Comparison of ENCODE assay signal across 11 mouse cellular contexts in the genomic region with DNA sequence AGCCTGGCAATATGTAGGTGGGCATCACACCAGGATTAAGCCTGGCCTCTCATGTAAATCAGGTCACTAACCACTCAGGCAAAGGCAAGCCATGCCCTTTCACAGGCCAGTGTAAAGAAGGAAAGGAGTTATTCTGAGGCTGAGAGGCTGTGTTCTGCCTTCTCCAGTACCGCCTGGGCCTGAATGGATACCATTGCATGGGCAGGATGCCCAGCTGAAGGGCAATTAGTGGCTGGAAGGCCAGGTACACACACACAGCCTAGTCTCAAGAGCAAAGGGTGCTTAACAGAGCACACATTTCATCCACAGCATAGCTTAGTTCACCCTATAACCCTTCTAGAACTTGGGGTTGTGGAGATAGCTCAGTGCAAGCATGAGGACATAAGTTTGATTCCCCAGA. TPM values are rescaled to one million over a fixed set of nuclear protein-coding genes. Genes with fewer than 3 reads are reported as not detected.
DNase-seq lines count a peak whose midpoint lies in the region; ATAC-seq lines count a peak whose summit lies in the region.
"Had no signal": no experiment of that assay in that cellular context is flagged by ENCODE, and none has a peak within 500 bp of the region (broad histone marks: within the 10 kb centered on the region; RNA-seq: fewer than 3 reads in every experiment).

No protein-coding gene starts in this region.

- ATAC-seq in kidney, embryonic 15.5 days (replicated peaks; ENCODE audit: low FRiP score) = no peak
- ATAC-seq: midbrain, embryonic 16.5 days had no signal

- H3K27ac ChIP-seq in kidney, embryonic 15.5 days = no peak overlapping the region
- H3K27ac ChIP-seq: liver, embryonic 15.5 days; neural tube, embryonic 15.5 days had no signal

- peaks cover 46% of the 10 kb centered on the region for H3K4me1 ChIP-seq in kidney, embryonic 15.5 days

- peak; percentile 76 for DNase-seq in kidney, adult 18-20 months
- DNase-seq in gastrocnemius, postnatal 36 days = peak; percentile 32 to 38
- DNase-seq in kidney, adult 9 months = peak; percentile 80
- DNase-seq in lung, postnatal 4 days = peak; percentile 46 to 78
- DNase-seq in layer of hippocampus, postnatal 14 days (ENCODE audit: low spot score in 2 of 2) = no peak
- DNase-seq in spleen, postnatal 36 days (ENCODE audit: low spot score in 2 of 2) = no peak
- DNase-seq: thymus, adult 18-20 months had no signal

- no peak overlapping the region for H3K9ac ChIP-seq in kidney, embryonic 15.5 days
- H3K9ac ChIP-seq: liver, embryonic 15.5 days; neural tube, embryonic 15.5 days had no signal

- H3K9me3 ChIP-seq in kidney, embryonic 15.5 days (replicated peaks) = no peaks in the 10 kb centered on the region
- H3K9me3 ChIP-seq: liver, embryonic 15.5 days; neural tube, embryonic 15.5 days had no signal

- 90% methylated on average over 1 of the region's 1 CpGs for WGBS in kidney, embryonic 15.5 days

- H3K4me3 ChIP-seq in kidney, embryonic 15.5 days (replicated peaks) = no peak overlapping the region
- H3K4me3 ChIP-seq: liver, embryonic 15.5 days; neural tube, embryonic 15.5 days had no signal

- H3K36me3 ChIP-seq in kidney, embryonic 15.5 days = no peaks in the 10 kb centered on the region
- H3K36me3 ChIP-seq: liver, embryonic 15.5 days; neural tube, embryonic 15.5 days had no signal

- intact Hi-C loops in gastrocnemius, postnatal 36 days (cut with DNase I) = loop anchor here (5.0 kb wide), 1 partner anchor 59 kb away; no protein-coding TSS in a partner anchor

- no peak overlapping the region for H3K4me2 ChIP-seq in kidney, embryonic 15.5 days
- H3K4me2 ChIP-seq: liver, embryonic 15.5 days; neural tube, embryonic 15.5 days had no signal

- no peaks in the 10 kb centered on the region for H3K27me3 ChIP-seq in kidney, embryonic 15.5 days
- H3K27me3 ChIP-seq: liver, embryonic 15.5 days; neural tube, embryonic 15.5 days had no signal

RNA-seq across cellular contexts. Expression of gene Cux1, which starts 36.4 kb away (rescaled TPM):
- 108 and 110 TPM in 2 replicates for polyA plus RNA-seq in kidney, embryonic 15.5 days (2015; fragmentation: Nextera tagmentation; extraction: Ambion mirVana)
- 10 to 100 TPM; 73.6 to 80.1 TPM for total RNA-seq in gastrocnemius, postnatal 36 days (2021)
- 10 to 100 TPM; 49.8 to 52.4 TPM for total RNA-seq in layer of hippocampus, postnatal 14 days (2021)

Comparison
In these comparisons a context has a peak if more than half of its experiments do, and no peak if none do; other contexts are left out.
1. DNase-seq: peak in kidney, adult 18-20 months (single experiment), gastrocnemius, postnatal 36 days (2 of 2), kidney, adult 9 months (single experiment) and lung, postnatal 4 days (2 of 2); none in layer of hippocampus, postnatal 14 days (0 of 2) and spleen, postnatal 36 days (0 of 2).